Mouse (Mus musculus): ENCODE measurements at regions not wholly inside any gene's neighbourhood (a gene's known extent, or its start where the extent isn't known, plus 50 kb on each side); places are given as distances from the start of the nearest gene placed in this dataset.

- H3K9me3 ChIP-seq (ENCODE audit: control insufficient read depth, low read length), result no peaks in the 10 kb centered on the region
- no peak overlapping the region for H3K27ac ChIP-seq (replicated peaks; ENCODE audit: low read depth, low read length)
- H3K27me3 ChIP-seq (ENCODE audit: control insufficient read depth, insufficient read depth, low read length), result no peaks in the 10 kb centered on the region
- no peak overlapping the region for H3K4me3 ChIP-seq (replicated peaks; ENCODE audit: low read length)
- no peak overlapping the region for H3K9ac ChIP-seq (ENCODE audit: low read depth, low read length, severe bottlenecking)
- no peak overlapping the region for H3K4me2 ChIP-seq (replicated peaks; ENCODE audit: low read depth, low read length, severe bottlenecking)
- TF ChIP-seq POLR2A (IDR thresholded peaks at IDR 0.05; ENCODE audit: borderline replicate concordance, extremely low read depth, insufficient read depth, insufficient read length), result no peak
- H3K36me3 ChIP-seq (ENCODE audit: control insufficient read depth, insufficient read depth, low read length), result no peaks in the 10 kb centered on the region
- no peaks in the 10 kb centered on the region for H3K4me1 ChIP-seq (ENCODE audit: control insufficient read depth, insufficient read depth, low read length)
- ATAC-seq (ENCODE audit: low FRiP score, low read depth), result no peak
- DNase-seq (ENCODE audit: low spot score), result no peak
- 85% methylated on average over 6 of the region's 6 CpGs for WGBS
Measured at GRCm38 (mm10) chr5:96916897-96917296, 80.6 kb upstream of the Bmp2k start.

- no peaks in the 10 kb centered on the region for H3K4me1 ChIP-seq (ENCODE audit: control insufficient read depth, insufficient read depth, low read length)
- no peaks in the 10 kb centered on the region for H3K36me3 ChIP-seq (ENCODE audit: control insufficient read depth, insufficient read depth, low read length)
- H3K9me3 ChIP-seq (ENCODE audit: control insufficient read depth, low read length), result no peaks in the 10 kb centered on the region
- H3K27me3 ChIP-seq (ENCODE audit: control insufficient read depth, insufficient read depth, low read length), result no peaks in the 10 kb centered on the region
- H3K9ac ChIP-seq (ENCODE audit: low read depth, low read length, severe bottlenecking), result no peak overlapping the region
- H3K4me3 ChIP-seq (replicated peaks; ENCODE audit: low read length), result no peak overlapping the region
- DNase-seq (ENCODE audit: low spot score) (peak; percentile 32), ATAC-seq (ENCODE audit: low FRiP score, low read depth) (0 out of 2 replicates have a peak, but pooled peaks have one; percentile 19)
- 41% methylated on average over 10 of the region's 10 CpGs for WGBS
- no peak overlapping the region; the same call in 1 of the 2 replicates for H3K4me2 ChIP-seq (replicated peaks; ENCODE audit: low read depth, low read length, severe bottlenecking)
- H3K27ac ChIP-seq (replicated peaks; ENCODE audit: low read depth, low read length), result no peak overlapping the region
- TF ChIP-seq POLR2A (IDR thresholded peaks at IDR 0.05; ENCODE audit: borderline replicate concordance, extremely low read depth, insufficient read depth, insufficient read length), result no peak
Measured at GRCm38 (mm10) chr5:96917596-96918258, 79.8 kb upstream of the Bmp2k start.

GRCm38 (mm10) chr5:96919149-96919548 lies 78.3 kb upstream of the Bmp2k start:
- no peak for TF ChIP-seq POLR2A (IDR thresholded peaks at IDR 0.05; ENCODE audit: borderline replicate concordance, extremely low read depth, insufficient read depth, insufficient read length)
- WGBS, result 86% methylated on average over 6 of the region's 6 CpGs
- no peaks in the 10 kb centered on the region for H3K36me3 ChIP-seq (ENCODE audit: control insufficient read depth, insufficient read depth, low read length)
- no peak overlapping the region for H3K4me3 ChIP-seq (replicated peaks; ENCODE audit: low read length)
- no peak overlapping the region for H3K27ac ChIP-seq (replicated peaks; ENCODE audit: low read depth, low read length)
- H3K27me3 ChIP-seq (ENCODE audit: control insufficient read depth, insufficient read depth, low read length), result no peaks in the 10 kb centered on the region
- H3K9ac ChIP-seq (ENCODE audit: low read depth, low read length, severe bottlenecking), result no peak overlapping the region
- H3K4me1 ChIP-seq (ENCODE audit: control insufficient read depth, insufficient read depth, low read length), result no peaks in the 10 kb centered on the region
- DNase-seq (ENCODE audit: low spot score), result no peak
- no peak overlapping the region for H3K4me2 ChIP-seq (replicated peaks; ENCODE audit: low read depth, low read length, severe bottlenecking)
- H3K9me3 ChIP-seq (ENCODE audit: control insufficient read depth, low read length), result no peaks in the 10 kb centered on the region
- ATAC-seq (ENCODE audit: low FRiP score, low read depth), result no peak

GRCm38 (mm10) chr5:96921037-96921436 lies 76.5 kb upstream of the Bmp2k start:
- no peak for DNase-seq (ENCODE audit: low spot score)
- WGBS, result 90% methylated on average over 6 of the region's 6 CpGs

GRCm38 (mm10) chr5:96921511-96921910 lies 76.0 kb upstream of the Bmp2k start:
- 78% methylated on average over 6 of the region's 6 CpGs for WGBS
- Histone ChIP-seq H3K4me3 (replicated peaks; ENCODE audit: low read length) (no peak overlapping the region), H3K27me3 (ENCODE audit: control insufficient read depth, insufficient read depth, low read length) (no peaks in the 10 kb centered on the region), H3K4me1 (ENCODE audit: control insufficient read depth, insufficient read depth, low read length) (no peaks in the 10 kb centered on the region), H3K9ac (ENCODE audit: low read depth, low read length, severe bottlenecking) (no peak overlapping the region), H3K4me2 (replicated peaks; ENCODE audit: low read depth, low read length, severe bottlenecking) (no peak overlapping the region), H3K27ac (replicated peaks; ENCODE audit: low read depth, low read length) (no peak overlapping the region), H3K36me3 (ENCODE audit: control insufficient read depth, insufficient read depth, low read length) (no peaks in the 10 kb centered on the region), H3K9me3 (ENCODE audit: control insufficient read depth, low read length) (no peaks in the 10 kb centered on the region)
- DNase-seq (ENCODE audit: low spot score) (no peak), ATAC-seq (ENCODE audit: low FRiP score, low read depth) (no peak)
- TF ChIP-seq POLR2A (IDR thresholded peaks at IDR 0.05; ENCODE audit: borderline replicate concordance, extremely low read depth, insufficient read depth, insufficient read length), result no peak

More at GRCm38 (mm10) chr5:96921037-96921436, 76.5 kb upstream of the Bmp2k start:
- H3K9ac ChIP-seq (ENCODE audit: low read depth, low read length, severe bottlenecking), result no peak overlapping the region
- no peaks in the 10 kb centered on the region for H3K9me3 ChIP-seq (ENCODE audit: control insufficient read depth, low read length)
- H3K27ac ChIP-seq (replicated peaks; ENCODE audit: low read depth, low read length), result no peak overlapping the region
- TF ChIP-seq POLR2A (IDR thresholded peaks at IDR 0.05; ENCODE audit: borderline replicate concordance, extremely low read depth, insufficient read depth, insufficient read length), result no peak
- no peaks in the 10 kb centered on the region for H3K27me3 ChIP-seq (ENCODE audit: control insufficient read depth, insufficient read depth, low read length)
- no peaks in the 10 kb centered on the region for H3K36me3 ChIP-seq (ENCODE audit: control insufficient read depth, insufficient read depth, low read length)
- no peak for ATAC-seq (ENCODE audit: low FRiP score, low read depth)
- H3K4me2 ChIP-seq (replicated peaks; ENCODE audit: low read depth, low read length, severe bottlenecking), result no peak overlapping the region
- H3K4me1 ChIP-seq (ENCODE audit: control insufficient read depth, insufficient read depth, low read length), result no peaks in the 10 kb centered on the region
- H3K4me3 ChIP-seq (replicated peaks; ENCODE audit: low read length), result no peak overlapping the region
